ENCODE assay signal across 16 mouse cellular contexts in genomic region chr1:181374627-181375374, GRCm38 (mm10). TPM values are rescaled to one million over a fixed set of nuclear protein-coding genes. Genes with fewer than 3 reads are reported as not detected.
"Had no signal": no experiment of that assay in that cellular context is flagged by ENCODE, and none has a peak within 500 bp of the region (broad histone marks: within the 10 kb centered on the region; RNA-seq: fewer than 3 reads in every experiment).

No protein-coding gene starts in this region.

- H3K36me3 ChIP-seq: limb, embryonic 13.5 days; midbrain, embryonic 15.5 days; neural tube, embryonic 12.5 days had no signal

- H3K4me1 ChIP-seq: midbrain, embryonic 15.5 days; neural tube, embryonic 12.5 days had no signal

- H3K9ac ChIP-seq: limb, embryonic 13.5 days; midbrain, embryonic 15.5 days; neural tube, embryonic 12.5 days had no signal

- H3K27me3 ChIP-seq: midbrain, embryonic 15.5 days; neural tube, embryonic 12.5 days had no signal

- H3K4me3 ChIP-seq: limb, embryonic 13.5 days; midbrain, embryonic 15.5 days; neural tube, embryonic 12.5 days had no signal

- ATAC-seq: intestine, embryonic 16.5 days; midbrain, embryonic 15.5 days had no signal

- H3K4me2 ChIP-seq: limb, embryonic 13.5 days; midbrain, embryonic 11.5 days; midbrain, embryonic 15.5 days; neural tube, embryonic 12.5 days had no signal

- DNase-seq: kidney, adult 8-10 months; kidney, postnatal 36 days; layer of hippocampus, adult 9-11 months; layer of hippocampus, postnatal 36 days; lung, adult 18-20 months; lung, postnatal 36 days; thymus, postnatal 14 days had no signal

- H3K9me3 ChIP-seq: limb, embryonic 13.5 days; midbrain, embryonic 15.5 days; neural tube, embryonic 12.5 days had no signal

- H3K27ac ChIP-seq: limb, embryonic 13.5 days; midbrain, embryonic 15.5 days; neural tube, embryonic 12.5 days; stomach, postnatal 0 days had no signal

RNA-seq across cellular contexts. Expression of gene Cnih3, which starts 22.4 kb away (rescaled TPM):
- total RNA-seq: megakaryocyte, adult 5-6 weeks; monocyte, adult 5-6 weeks; neutrophil, adult 5-6 weeks had no signal
